Mouse (Mus musculus) small intestine, adult 2 months (tissue): Measurements from ENCODE around the gene 2510002D24Rik.

Source experiments
- CTCF ChIP-seq: fragments of 200-500 bp; IDR thresholded peaks from 2 replicates; pipeline ENCODE4 v1.5.1; 2012; ENCODE audit warnings: low read depth, mild to moderate bottlenecking, control low read depth, inconsistent platforms, low read length, moderate library complexity, mixed read lengths; ENCODE audit not compliant: insufficient replicate concordance, insufficient read length; ENCODE audit errors: extremely low read depth
- POLR2A ChIP-seq: fragments of 200-500 bp; IDR thresholded peaks from 2 replicates; pipeline ENCODE4 v1.6.1; 2012; ENCODE audit warnings: low read depth, mild to moderate bottlenecking, control low read depth, inconsistent platforms, low read length, moderate library complexity

DNA sequence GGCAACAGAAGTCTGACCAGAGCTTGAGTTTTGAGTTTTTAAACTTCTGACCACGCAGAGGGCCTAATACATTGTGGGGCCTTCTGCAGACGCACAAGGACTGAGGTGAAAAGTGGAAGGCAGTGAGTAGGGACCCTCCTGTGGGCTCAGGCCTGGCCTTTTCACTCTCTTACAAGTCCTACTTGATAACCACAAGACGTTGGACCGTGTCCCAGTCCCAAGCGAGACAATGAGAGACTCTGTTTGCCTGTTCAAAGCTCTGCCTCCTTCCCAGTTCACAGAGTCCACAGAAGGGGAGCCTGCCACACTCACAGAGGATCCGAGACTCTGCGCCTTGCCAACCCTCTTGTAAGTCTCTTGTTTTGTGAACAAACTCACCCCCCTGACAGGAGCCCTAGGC, 39.7 kb upstream of the 2510002D24Rik start:
- no peak for TF ChIP-seq POLR2A
- TF ChIP-seq CTCF = no peak
